Mouse (Mus musculus) spleen, postnatal 14 days (tissue): ENCODE data around the gene Cd1d1.

Experiments
- DNase-seq, 2 experiments: peaks; one replicate each; pipeline ENCODE4 v3.0.0; 2021 to 2022; ENCODE audit warnings: low spot score in 2 of 2

Gene Cd1d1

GRCm38 (mm10) chr3:86961395-86961669 is 37.9 kb downstream of the Cd1d1 start:
- no peak for DNase-seq

DNA sequence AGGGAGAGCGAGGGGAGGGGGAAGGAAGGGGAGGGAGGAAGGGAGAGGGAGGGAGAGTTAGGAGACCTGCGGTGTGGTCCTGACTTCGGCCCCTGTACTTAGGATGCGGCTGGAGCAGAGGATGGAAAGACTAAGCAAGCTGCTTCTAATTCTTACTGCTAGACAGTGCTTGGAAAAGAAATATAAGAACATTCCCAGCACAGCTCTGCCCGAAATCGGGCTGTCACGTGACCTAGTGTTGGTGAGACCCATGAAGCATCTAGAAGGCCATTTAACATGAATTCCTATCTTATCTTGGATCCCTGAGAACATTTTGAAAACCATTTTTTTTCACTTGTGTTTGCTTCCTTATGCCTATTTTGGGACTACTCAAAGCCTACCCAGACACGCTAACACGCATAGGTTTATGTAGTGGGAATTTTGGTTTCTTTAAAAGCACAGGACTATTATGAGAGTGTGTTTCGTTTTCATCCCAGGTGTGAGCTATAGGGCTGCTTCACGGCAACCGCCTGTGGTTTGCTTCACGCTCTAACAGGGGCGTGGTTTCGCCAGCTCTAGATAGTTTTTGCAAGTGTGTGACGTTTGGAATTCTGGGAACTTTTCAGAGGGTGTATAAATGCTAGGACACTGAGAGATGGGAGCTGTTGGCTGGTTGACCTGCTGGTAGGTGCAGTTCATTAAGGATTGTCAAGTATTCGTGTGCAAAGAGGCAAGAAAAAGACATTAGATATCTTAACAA is 38.4 kb downstream of the Cd1d1 start:
- DNase-seq, result no peak

GRCm38 (mm10) chr3:86959088-86959487 is 40.2 kb downstream of the Cd1d1 start:
- no peak for DNase-seq

DNA sequence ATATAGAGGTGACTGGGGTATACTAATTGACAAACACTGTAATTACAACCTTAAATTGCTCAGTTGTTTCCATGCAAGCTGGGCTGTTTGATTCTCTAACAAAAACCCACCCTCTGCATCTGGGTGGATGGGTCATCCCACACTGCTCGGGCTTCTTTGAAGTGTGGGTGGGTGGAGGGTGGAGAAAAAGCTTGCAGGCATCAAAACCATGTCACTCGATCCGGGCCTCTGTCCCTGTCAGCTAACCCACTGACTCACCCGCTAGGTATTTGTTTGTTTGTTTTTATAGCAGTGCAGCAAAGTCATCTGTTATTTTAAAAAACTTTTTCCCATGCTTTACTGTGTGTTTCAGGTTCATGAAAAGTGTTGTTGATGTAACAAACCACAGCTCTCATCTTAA is 43.9 kb downstream of the Cd1d1 start:
- DNase-seq, result no peak

GRCm38 (mm10) chr3:86954521-86954920 is 44.7 kb downstream of the Cd1d1 start:
- DNase-seq, result no peak

DNA sequence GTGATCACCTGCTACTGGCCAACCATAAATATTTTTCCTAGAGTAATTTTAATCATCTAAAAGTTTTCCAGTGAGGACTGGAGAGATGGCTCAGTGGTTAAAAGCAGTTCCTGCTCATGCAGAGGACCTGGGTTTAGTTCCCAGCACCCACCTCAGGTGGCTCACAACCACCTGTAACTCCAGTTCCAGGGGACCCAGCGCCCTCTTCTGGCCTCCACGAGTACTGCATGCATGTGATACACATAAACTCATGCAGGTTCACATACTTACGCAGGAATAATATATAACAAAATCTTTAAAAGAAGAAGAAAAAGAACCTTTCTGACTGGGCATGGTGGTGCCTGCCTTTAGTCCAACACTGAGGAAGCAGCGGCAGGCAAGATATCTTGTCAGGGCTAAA is 45.4 kb downstream of the Cd1d1 start:
- DNase-seq, result no peak

GRCm38 (mm10) chr3:86950652-86951051 is 48.6 kb downstream of the Cd1d1 start:
- DNase-seq, result no peak
